Mouse (Mus musculus) lung, postnatal 14 days (tissue): ENCODE measurements around the gene Morc1.
A peak's percentile ranks its signal among the peaks of the same experiment; 100 is the strongest.

ENCODE experiments used
- DNase-seq: peaks from one replicate; pipeline ENCODE4 v3.0.0; 2021

Morc1 gene

GRCm38 (mm10) chr16:48474896-48475802 lies 44.1 kb downstream of the Morc1 start:
- DNase-seq, result no peak

GRCm38 (mm10) chr16:48479266-48479848 lies 48.3 kb downstream of the Morc1 start:
- DNase-seq, result no peak

- no peak for DNase-seq
Measured at GRCm38 (mm10) chr16:48516776-48517499, 85.9 kb downstream of the Morc1 start.

GRCm38 (mm10) chr16:48519569-48519968 lies 88.5 kb downstream of the Morc1 start:
- DNase-seq, result no peak

GRCm38 (mm10) chr16:48537108-48537507 lies 106.1 kb downstream of the Morc1 start:
- no peak for DNase-seq

GRCm38 (mm10) chr16:48562290-48563080 lies 131.4 kb downstream of the Morc1 start:
- no peak for DNase-seq

GRCm38 (mm10) chr16:48570354-48570753 lies 139.3 kb downstream of the Morc1 start:
- DNase-seq, result peak; percentile 78

GRCm38 (mm10) chr16:48574072-48574471 lies 143.0 kb downstream of the Morc1 start:
- DNase-seq, result no peak

- DNase-seq, result no peak
Measured at GRCm38 (mm10) chr16:48574499-48574898, 143.5 kb downstream of the Morc1 start.

- DNase-seq, result no peak
Measured at GRCm38 (mm10) chr16:48585369-48585768, 154.3 kb downstream of the Morc1 start.

- no peak for DNase-seq
Measured at GRCm38 (mm10) chr16:48594457-48594856, 163.4 kb downstream of the Morc1 start.

GRCm38 (mm10) chr16:48595216-48595615 lies 164.2 kb downstream of the Morc1 start:
- no peak for DNase-seq

- DNase-seq, result no peak
Measured at GRCm38 (mm10) chr16:48603735-48604211, 172.7 kb downstream of the Morc1 start.

- no peak for DNase-seq
Measured at GRCm38 (mm10) chr16:48606476-48607038, 175.5 kb downstream of the Morc1 start.

GRCm38 (mm10) chr16:48608224-48608623 lies 177.2 kb downstream of the Morc1 start:
- no peak for DNase-seq

- DNase-seq, result no peak
Measured at GRCm38 (mm10) chr16:48610866-48611265, 179.8 kb downstream of the Morc1 start.

- DNase-seq, result no peak
Measured at GRCm38 (mm10) chr16:48611436-48611835, 180.4 kb downstream of the Morc1 start.

- DNase-seq, result no peak
Measured at GRCm38 (mm10) chr16:48613783-48614182, 182.7 kb downstream of the Morc1 start.

GRCm38 (mm10) chr16:48620510-48620909 lies 189.5 kb downstream of the Morc1 start:
- no peak for DNase-seq

- no peak for DNase-seq
Measured at GRCm38 (mm10) chr16:48621019-48621418, 190.0 kb downstream of the Morc1 start.

- DNase-seq, result peak; percentile 40
Measured at GRCm38 (mm10) chr16:48623447-48623846, 192.4 kb downstream of the Morc1 start.

- DNase-seq, result no peak
Measured at GRCm38 (mm10) chr16:48626186-48626585, 195.1 kb downstream of the Morc1 start.
